Mouse (Mus musculus) inflammation-experienced regulatory T-cells, adult 6 months (primary cell): ENCODE measurements around the gene Ift74. TPM values are rescaled to one million over a fixed set of nuclear protein-coding genes. Genes with fewer than 3 reads are reported as not detected.

Experiments
- ATAC-seq: one replicate; pipeline ENCODE4 v1.8.0; 2017
- polyA plus RNA-seq, 3 experiments: library from polyadenylated mRNA; unstranded; fragments of 100-300 nt; shearing (Covaris generic); gene quantifications; one replicate each; pipeline ENCODE4 v1.2.1; 2017

Gene Ift74
- polyA plus RNA-seq, 3 experiments from 2014 or later = 4.9 to 7.8 (median 5.1) TPM

DNA sequence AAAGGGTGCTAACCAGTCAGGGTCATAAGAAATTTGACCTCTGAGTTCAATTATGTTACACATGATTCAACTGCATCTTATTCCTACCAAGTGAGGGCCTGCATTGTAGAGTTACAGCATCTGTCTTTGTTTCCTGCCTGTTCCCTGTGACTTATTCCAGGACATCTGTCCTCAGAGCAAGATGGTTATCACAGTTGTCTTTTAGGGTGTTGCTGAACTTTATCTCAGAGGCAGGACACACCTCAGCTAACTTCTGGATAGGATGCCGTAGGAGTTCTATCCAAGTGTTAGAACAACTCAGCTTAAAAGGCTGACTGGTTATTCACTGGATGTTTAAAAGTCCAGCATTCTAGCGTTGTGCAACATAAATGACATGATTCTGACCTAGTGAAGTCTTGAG, 77.9 kb downstream of the Ift74 start:
- no peak for ATAC-seq

DNA sequence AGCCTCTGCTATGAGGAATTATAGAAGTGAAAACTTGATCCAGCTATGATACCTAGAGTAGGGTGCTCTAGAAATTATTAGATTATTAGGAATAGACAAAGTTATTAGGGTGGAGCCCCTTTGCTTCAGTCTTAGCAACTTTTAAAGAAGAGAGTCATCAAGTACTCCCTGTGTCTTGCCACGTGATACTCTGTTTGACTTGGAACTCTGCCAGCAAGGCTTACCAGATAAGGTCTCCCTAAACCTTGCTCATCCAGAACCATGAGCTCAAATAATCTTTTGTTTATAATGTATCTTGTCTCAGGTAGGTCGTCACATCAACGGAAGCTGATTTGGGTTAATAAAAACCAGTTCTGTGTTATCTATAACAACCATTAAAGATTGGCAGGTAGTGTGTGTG, 82.1 kb downstream of the Ift74 start:
- no peak for ATAC-seq

DNA sequence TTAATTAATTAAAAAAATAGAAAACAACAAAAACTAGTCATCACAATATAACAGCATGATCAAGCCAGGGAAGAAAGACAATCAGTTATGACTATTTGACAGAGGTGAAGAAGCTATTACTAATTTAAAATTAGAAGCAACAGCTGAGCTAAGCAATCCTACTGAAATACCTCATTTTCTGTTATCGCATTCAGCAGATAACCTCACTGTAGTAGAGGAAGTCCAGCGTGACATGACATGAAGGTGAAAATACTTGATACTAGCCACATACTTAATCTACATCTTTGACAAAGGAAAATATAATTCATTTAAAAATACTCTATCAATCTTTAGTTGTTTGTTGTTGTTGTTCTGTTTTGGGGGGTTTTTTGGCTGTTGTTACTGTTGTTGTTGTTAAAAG, 96.7 kb downstream of the Ift74 start:
- no peak for ATAC-seq

DNA sequence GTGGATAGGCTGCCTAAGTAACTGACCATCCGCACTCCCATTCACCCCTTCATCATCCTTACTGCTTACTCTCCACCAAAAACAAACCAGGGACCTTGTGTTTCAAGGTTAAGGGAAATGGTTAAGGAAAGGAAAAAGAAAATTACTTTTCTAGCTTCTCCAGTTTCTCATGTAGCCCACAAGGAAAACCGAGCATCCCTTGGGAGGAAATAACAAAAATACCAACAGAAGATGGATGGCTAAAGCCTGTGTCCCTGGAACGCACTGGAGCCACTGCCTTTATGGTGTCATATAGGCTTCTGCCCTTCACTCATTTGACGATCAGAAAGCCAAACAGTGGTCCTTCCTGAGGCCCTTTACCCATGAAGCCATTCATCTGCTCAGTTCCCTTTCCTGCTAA, 97.1 kb downstream of the Ift74 start:
- ATAC-seq = no peak

DNA sequence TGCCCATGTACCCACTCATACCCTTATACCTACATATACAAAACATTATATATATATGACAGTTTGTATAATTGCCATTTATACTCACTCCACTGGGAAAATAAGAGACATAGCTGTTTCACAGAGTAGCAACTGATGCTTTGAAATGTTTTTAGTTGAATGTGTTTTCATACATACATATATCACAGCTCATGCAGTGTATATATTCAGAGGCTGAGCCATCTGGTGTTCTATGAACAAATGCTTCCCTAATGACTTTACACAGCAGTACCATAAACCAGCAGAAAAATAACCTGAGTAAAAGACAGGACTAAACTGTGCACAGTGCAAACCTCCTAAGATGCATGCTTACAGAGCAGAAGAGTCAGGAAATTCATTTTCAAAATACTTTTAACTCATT, 99.5 kb downstream of the Ift74 start:
- no peak for ATAC-seq

DNA sequence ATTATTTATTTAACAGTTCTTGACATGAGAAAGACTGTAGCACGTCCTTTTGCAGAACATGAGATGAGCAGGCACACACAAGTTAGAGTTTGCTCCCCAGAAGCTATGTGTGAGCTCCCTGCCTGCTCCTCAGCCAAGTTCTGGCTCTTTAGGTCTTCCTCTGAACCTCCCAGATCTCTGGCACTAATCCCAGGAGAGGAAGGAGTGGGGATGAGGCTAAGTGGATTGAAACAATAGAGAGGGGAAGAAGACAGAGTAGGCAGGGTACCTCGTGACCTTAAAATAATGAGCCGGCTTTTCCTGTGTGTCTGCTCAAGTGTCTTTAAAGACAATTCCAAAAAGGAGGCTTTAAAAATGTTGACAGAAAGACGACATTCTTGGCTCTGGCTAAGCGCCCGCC, 100.9 kb downstream of the Ift74 start:
- no peak for ATAC-seq

DNA sequence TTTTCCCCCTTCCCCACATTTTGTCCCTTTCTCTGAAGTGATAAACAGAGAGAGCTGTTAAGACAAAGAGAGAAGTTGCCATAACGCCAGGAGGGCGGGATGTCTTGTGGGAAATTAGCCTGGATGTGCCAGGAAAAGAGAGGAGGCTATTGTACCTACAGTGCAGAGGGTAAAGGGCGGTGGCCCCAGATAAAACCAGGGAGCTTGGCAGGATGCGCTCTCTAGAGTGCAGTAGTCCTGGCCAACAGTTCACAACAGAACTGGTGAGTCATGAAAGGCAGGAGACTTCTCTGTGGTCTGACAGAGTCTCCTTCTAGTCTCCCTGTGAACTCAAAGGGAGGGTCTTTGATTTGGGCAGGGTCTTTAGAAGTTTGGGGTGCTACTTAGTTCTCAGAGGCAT, 111.5 kb downstream of the Ift74 start:
- no peak for ATAC-seq

DNA sequence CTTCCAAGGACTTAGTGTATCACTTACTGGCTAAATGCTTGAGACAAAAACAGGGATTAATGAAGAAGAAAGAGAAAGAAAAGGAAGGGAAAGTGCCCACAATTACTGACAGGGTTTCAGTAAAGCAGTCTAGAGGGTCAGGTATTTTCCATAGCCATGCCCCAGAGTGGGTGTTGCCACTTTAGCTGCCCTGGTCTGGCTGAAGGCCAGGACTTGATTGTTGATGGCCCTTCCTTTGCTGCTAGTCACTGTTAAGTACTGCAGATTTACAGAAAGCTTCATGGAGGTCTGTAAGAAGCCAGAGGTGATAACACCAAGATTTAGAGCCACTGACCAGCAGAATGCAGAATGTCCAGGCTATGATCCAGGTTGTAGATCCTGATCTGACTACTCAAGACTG, 118.4 kb downstream of the Ift74 start:
- ATAC-seq = no peak

DNA sequence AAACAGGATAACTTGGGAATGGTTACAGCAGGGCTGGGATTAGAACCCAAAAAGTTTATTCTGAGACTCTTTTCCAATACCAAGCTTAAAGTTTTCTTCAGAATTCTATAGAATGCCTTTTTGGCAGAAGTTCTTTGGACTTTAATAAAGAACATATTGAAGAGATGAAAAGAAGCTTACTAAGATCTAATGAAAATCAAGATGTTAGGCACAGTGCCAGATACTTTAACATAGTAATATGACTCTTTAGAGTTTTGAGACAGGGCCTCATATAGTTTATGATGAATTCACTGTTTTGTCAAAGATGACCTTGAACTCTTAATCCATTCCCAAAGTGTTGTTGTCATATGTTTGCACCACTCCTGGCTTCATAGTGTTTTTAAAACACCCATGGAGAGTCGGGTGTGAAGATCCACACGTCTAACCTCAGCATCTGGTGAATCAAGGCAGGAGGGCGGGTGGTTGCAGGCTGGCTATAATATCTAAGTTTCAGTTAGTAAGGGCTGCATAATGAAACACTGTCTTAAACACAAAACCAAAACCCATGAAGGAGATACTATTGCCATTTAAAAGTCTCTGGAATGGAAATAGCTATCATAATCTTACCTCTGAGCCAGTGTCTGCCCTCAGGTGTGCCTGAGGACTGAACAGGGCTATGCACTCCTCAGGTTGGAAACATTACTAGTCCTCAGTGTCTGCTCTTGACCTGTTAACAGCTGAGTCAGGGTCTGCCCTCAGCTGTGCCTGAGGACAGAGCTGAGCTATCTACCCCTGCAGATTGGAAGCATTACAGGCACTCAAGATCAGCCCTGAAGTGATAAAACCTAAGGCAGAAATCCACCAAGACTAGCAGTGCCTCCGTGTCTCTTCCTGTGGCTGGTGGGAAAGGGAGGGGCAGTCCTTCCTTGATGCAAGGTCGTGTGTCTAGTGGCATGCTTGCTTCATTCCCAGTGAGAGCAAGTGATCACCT, 123.3 kb downstream of the Ift74 start:
- ATAC-seq = no peak

DNA sequence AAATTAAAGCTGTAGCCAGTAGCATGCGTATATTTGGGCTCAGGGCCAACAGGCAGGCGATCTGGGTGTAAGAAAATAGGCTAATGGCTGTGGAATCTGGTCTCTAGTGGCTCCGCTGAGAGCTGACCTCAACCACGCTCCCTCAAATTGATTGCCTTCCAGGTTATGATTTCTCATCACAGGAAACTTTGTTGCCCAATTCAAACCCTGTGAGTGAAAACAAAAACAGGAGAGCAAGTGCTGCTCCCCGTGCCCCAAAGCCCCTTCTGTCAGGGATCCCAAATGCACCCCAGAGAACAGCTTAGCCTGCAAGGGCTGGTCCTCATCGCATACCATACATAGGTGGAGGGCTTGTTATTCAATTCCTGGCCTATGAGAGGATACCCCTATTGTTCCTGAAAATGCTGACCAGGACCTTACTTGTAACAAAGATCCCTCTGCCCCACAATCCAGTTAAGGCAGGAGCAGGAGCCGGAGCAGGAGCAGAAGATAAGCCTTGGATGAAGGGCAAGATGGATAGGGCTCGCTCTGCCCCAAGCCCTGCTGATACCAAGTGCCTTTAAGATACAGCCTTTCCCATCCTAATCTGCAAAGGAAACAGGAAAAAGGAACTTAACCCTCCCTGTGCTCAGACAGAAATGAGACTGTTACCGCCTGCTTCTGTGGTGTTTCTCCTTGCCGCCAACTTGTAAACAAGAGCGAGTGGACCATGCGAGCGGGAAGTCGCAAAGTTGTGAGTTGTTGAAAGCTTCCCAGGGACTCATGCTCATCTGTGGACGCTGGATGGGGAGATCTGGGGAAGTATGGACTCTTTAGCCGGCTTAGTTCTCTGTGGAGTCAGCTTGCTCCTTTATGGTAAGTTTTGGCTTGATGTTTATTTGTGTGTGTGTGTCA, 124.8 kb downstream of the Ift74 start, which contains the start of gene Tek:
TSS of gene Tek (plus strand) at position 452 of the 894 bp plus-strand sequence.
- no peak for ATAC-seq

DNA sequence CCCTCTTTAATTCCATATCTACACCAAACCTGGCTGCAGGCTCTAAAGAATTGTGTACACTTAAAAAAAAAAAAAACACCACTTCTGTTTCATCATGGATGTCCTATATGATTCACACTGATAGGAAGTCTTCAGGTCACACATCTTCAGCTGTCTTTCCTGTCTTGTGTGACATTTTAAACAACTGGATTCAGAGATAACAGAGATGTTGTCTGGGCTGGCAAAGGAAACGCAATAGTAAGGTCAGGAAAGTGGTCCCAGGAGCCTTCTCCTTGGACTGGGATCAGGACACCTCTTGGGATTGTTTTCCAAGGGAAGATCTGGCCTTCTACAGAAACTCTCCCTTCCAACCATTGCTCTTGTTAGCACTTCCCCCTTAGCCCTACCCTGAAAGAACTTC, 127.5 kb downstream of the Ift74 start:
- ATAC-seq = no peak

Other genes starting within 250 kb of the Ift74 start
- gene Gm10306, start 57.9 kb upstream of the Ift74 start, polyA plus RNA-seq = not detected
- 1 to 10 TPM; 4.8 to 7.4 (median 5.8) TPM for gene Caap1, start 57.7 kb upstream of the Ift74 start, polyA plus RNA-seq
- 10 to 100 TPM; 29.9 to 41.3 (median 34.4) TPM for gene Plaa, start 11.2 kb upstream of the Ift74 start, polyA plus RNA-seq
- under 1 TPM in 2 of 3 experiments, not detected in 1; 0.12 to 0.13 TPM for gene Lrrc19, start 35.7 kb downstream of the Ift74 start, polyA plus RNA-seq
- not detected for gene Tek, start 124.8 kb downstream of the Ift74 start, polyA plus RNA-seq